Mouse (Mus musculus) adrenal gland, postnatal 36 days (tissue): ENCODE measurements at regions not wholly inside any gene's neighbourhood (a gene's known extent, or its start where the extent isn't known, plus 50 kb on each side); places are given as distances from the start of the nearest gene placed in this dataset.
"Not testable (repeated sequence)": the region's sequence is repeated elsewhere in the genome, so short reads cannot be mapped to it uniquely, and the experiment has no call there.

Experiments
- DNase-seq, 2 experiments: peaks; one replicate each; pipeline ENCODE4 v3.0.0; 2021; ENCODE audit warnings: mixed read lengths in 1 of 2

GRCm38 (mm10) chr17:82367876-82368275 is 629.7 kb upstream of the Slc8a1 start:
- DNase-seq, result no peak

- no peak for DNase-seq
Measured at GRCm38 (mm10) chr17:82366001-82366400, 627.8 kb upstream of the Slc8a1 start.

DNA sequence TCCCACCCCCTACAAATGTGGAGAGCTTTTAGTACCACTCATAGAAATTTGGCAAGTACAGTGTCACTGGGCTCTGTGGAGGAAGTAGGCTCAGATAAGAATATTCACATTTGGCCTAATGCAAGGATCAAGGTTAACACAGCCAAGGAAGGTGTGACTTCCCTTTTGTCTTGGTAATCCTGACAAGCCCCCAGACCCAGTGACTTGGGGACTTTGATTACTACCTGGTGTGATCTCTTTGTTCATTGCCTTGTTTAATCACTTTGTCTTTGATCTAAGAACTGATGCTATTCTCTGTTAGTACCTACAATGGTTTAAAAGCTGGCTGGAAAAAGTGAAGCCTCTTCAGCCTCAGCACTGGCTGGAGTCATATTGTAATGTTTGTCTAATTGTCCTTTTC is 610.5 kb upstream of the Slc8a1 start:
- no peak for DNase-seq

GRCm38 (mm10) chr17:82331429-82331828 is 593.3 kb upstream of the Slc8a1 start:
- DNase-seq, result no peak

- no peak for DNase-seq
Measured at GRCm38 (mm10) chr17:82312191-82312590, 574.0 kb upstream of the Slc8a1 start.

DNA sequence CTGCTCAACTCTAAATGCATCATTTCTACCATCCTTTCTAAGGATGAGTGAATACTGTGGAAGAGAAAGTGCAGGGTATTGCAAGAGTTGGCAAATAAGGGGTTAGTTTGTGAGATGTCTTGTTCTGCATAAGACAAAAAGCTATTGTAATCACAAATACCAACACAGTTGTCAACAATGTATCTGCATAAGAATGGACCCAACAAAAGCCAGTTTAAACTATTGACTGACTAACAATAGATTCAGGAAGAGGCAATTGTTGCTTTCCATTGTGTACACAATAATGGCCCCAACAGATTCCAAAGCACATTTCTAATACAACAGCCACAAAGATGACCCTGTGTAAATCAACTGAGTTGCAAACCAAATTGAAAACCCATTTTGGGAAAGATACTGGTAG is 568.2 kb upstream of the Slc8a1 start:
- no peak for DNase-seq

DNA sequence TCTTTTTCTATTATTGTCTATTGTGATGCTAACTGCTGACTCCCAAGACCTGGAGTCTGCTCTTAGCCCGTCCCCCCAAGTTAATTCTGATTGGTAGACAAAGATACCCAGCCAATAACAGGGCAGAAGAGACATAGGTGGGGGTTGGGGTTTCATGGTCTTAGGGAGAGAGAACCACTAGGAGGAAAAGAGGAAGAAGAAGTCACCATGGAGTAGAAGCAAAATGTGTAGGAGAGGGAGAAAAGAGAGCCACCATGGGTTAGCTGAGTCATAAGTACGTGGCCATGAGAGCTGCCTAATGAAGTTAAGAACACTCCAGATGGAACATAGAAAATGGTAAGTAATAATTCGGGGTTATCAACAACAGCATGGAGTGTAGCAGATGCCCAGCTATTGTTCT is 539.6 kb upstream of the Slc8a1 start:
- DNase-seq, result no peak

GRCm38 (mm10) chr17:82273946-82274345 is 535.8 kb upstream of the Slc8a1 start:
- no peak for DNase-seq

DNA sequence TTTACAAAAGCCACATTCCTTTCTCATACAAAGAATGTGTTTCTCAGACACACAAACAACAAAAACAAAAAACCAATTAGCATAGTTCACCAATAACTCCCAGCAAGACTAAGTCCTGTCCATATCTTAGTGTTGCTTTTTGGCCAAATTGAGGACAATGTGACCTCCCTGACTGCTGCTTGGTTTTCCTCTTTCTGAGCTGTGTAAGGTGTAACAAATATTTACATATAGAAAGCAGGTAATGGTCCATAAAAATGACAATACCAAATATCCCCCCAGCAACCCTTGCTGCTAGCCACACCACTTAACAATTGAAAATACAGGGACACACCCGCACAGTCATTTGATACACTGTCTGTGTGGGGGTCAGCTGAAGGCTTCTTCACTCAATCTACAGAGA is 534.7 kb upstream of the Slc8a1 start:
- no peak for DNase-seq

DNA sequence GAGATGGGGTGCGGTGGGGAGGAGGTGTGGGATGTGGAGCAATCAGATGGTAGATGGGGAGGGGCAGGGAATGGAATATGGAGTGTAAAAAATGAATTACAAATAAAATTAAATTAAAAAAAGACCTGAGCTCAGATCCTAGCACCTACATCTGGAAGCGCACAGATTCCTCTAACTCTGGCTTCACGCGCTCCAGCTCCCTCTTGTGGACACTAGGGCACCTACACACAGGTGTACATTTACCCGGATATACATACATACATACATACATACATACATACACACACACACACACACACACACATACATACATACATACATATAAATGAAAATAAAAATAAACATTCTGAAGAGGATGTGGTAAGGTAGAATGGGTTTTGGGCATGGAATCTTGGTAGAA is 528.7 kb upstream of the Slc8a1 start:
- DNase-seq, result not testable (repeated sequence)

DNA sequence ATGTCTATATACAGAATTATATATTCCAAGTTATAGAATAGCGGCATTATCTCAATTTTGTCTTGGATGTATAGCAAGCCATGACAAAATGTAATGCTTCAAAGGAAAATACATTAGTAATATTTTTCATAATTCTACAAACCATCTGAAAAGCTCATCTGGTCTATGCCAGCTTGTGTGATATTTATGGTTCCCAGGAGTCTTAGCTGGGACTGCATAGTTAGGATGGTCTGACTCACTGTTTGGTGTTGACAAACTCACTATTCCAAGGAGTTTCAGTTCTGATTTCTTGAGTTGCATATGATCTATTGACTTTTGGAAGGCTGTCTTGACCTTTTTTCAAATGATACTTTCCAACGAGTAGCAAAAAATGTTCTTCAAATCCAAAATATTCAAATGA is 514.2 kb upstream of the Slc8a1 start:
- DNase-seq, result no peak

DNA sequence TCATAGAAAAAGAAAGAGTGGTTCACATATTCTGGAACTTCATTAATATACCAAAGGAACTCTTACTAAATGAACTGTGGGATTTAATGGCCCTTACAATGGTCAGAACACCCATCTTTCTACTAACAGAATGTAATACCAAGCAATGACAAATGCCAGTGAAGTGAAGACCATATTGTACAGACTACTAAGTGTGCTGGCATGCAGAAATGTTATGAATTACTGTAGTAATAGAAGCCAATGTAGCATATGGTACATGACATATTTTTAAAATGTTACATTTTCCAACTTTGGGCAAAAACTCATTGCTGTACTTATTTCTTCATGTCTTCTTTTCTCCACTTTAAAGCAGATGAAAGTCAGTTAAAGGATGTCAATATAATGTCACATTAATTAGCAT is 513.7 kb upstream of the Slc8a1 start:
- no peak for DNase-seq

- no peak for DNase-seq
Measured at GRCm38 (mm10) chr17:82238361-82238760, 500.2 kb upstream of the Slc8a1 start.

- no peak for DNase-seq
Measured at GRCm38 (mm10) chr17:82237456-82237855, 499.3 kb upstream of the Slc8a1 start.

DNA sequence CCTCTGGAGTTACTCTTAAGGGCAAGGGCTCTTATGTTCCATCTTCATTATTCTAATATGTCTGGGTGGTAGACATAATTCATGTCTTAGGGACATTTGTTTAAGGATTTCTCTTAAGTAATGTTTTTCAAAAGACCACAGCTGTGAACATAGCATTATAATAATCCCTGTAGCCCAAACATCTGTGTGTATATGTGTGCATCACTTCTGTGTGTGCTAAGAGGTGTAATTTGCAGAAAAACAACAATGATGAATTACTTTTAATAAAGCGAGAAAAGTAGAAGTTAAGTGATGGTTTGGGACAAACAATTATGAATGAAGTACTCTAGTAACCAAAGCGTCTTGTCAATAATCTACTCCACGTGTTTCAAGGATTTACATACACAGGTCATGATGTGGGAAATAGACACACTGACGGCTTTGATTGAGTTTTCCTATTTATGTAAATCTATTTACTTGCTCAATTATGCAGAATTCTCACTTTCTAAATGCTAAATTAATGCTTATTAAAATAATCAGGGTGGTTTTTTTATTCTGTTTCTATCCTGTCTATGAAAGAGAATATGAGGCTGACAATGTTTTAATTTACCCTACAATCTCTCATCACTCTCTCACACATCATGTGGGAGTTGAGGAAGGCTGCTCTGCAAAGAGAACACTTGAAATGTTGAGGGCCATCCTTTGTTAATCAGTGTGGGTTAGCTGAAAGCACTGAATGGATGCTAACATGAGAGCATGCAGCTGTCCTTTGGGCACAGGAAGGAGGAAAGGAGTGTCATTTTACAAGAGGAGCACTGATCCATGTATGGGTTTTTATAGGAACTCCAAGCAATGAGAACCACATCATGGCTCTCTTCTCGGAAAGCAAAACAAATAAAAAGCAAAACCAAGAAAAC is 477.8 kb upstream of the Slc8a1 start:
- no peak for DNase-seq

DNA sequence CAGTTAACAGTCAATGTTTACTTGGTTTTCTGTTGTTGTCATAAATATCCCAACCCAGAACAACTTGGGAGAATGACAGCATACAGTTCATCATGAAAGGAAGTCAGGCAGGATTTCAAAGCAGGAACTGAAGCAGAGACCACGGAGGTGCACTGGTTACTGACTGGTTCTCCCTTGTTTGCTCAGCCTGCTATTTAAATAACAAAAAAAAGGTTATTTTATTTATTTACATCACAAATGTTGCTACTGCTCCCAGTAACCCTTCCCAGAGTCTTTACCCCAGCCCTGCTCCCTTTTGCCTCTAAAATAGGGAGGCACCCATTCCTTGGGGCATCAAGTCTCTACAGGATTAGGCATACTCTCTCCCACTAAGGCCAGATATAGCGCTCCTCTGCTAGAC is 461.8 kb upstream of the Slc8a1 start:
- no peak for DNase-seq

- DNase-seq, result no peak
Measured at GRCm38 (mm10) chr17:82199031-82199642, 461.0 kb upstream of the Slc8a1 start.

DNA sequence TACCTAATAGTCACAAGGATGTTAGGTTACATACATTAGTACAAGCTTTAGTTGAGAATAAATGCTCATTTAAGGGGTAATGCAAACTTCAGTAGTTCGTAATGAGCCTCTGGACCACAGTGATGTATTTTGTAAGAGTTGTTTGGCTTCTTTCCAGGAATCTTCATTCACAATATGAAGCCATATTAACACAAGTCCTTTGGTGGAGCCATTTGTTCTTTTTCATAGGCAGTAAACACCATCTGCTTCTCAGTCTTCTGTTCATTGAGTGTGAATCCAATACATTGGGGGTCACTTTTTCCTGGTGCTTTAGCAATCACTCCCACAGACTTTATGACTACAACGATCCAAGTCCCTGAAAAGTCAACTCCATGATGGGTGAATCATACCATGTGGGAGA is 446.1 kb upstream of the Slc8a1 start:
- no peak for DNase-seq

DNA sequence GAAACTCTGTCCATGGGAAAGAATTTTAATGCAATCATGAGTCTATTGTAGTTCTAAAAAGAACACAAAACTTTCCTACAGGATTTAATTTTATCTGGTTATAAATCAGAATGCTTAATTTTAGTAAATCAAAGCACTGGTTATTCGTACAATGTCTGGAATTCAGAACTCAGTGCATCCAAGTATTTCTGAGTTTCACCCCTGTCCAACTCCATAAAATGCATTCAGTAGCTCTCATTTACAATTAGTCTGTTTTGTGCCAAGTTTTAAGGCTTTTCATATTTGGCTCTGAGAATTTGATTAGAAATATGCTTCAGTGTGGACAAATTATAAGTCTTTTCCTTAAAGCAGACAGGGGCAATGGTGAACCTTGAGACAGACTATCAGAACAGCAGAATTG is 433.0 kb upstream of the Slc8a1 start:
- DNase-seq, result no peak

DNA sequence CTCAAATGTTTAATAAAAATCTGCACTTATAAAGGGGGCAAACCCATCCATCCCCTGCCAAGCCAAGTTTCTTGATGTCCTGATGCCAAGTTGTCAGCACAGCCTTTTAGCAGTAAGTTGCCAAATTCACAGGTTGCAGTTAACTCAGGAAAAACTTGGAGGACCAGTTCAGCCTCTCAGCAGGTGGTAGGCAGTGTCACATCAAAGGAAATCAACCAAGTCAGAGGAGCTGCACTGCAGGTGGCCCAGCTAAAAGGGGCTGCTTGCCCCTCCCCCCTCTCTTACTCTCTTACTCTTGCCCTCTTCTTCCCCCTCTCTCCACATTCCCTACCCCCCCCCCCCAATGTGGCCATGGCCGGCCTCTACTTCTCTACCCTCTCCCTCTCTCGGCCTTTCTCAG is 415.3 kb upstream of the Slc8a1 start:
- no peak for DNase-seq

GRCm38 (mm10) chr17:82134843-82135242 is 396.7 kb upstream of the Slc8a1 start:
- DNase-seq, result no peak

DNA sequence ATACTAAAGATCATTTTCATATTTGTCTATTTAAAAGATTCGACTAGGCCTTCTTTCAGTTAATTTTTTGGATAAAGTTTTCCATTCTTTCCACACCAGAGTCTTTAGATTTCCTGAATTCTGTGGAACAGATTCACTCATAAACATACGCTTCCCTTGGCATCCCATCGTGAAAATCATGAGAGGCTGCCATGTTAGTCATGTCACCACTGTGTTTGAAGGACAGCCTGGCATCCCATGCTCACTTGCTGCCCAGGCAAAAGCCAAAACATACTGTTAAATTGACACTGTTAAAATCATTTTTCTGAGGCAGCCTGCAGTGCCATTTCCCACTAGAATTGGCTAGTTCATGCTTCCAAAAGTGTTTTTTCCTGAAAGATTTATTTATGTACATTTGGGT is 394.8 kb upstream of the Slc8a1 start:
- no peak for DNase-seq

- DNase-seq, result no peak
Measured at GRCm38 (mm10) chr17:82087141-82087540, 349.0 kb upstream of the Slc8a1 start.

DNA sequence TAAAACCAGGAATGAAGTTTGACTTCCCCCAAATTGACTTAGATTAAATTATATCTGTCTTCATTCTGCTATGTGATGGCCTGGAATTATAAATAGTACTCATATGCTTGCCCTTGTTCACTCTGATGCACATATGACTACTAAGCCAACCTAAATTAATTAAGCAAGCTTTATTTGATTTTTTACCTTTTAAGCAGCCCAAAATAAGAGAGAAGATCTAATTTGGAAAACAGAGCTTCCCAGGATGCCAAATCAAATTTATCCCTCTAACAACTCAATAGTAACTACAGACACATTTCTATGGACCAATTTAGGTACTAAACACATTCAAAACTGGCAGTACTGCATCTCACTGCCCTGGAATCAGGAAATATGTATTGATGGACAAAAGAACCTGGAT is 342.1 kb upstream of the Slc8a1 start:
- DNase-seq, result no peak
